Mouse (Mus musculus) cerebellum, adult 2 months (tissue): ENCODE results near the gene Ocln. TPM values are rescaled to one million over a fixed set of nuclear protein-coding genes. Genes with fewer than 3 reads are reported as not detected.

Experiments
- DNase-seq, 2 experiments: peaks; one replicate each; pipeline ENCODE4 v3.0.0; 2021
- H3K27ac ChIP-seq: fragments of 200-500 bp; 2 replicates; pipeline ENCODE4 v1.5.1; 2012; ENCODE audit warnings: low read length, control low read depth, inconsistent platforms; ENCODE audit not compliant: insufficient read depth
- H3K27me3 ChIP-seq: fragments of 200-500 bp; 2 replicates; pipeline ENCODE4 v1.6.1; 2012; ENCODE audit warnings: inconsistent platforms, mild to moderate bottlenecking, low read length, moderate library complexity; ENCODE audit not compliant: control insufficient read depth, insufficient read depth
- H3K4me1 ChIP-seq: fragments of 200-500 bp; 2 replicates; pipeline ENCODE4 v1.6.1; 2011; ENCODE audit warnings: low read length; ENCODE audit not compliant: control insufficient read depth, insufficient read depth
- H3K4me3 ChIP-seq: fragments of 200-500 bp; replicated peaks from 2 replicates; pipeline ENCODE3; 2011; ENCODE audit warnings: mild to moderate bottlenecking, low read depth, low read length, control low read depth; ENCODE audit not compliant: insufficient read depth
- CTCF ChIP-seq: fragments of 200-500 bp; IDR thresholded peaks from 2 replicates; pipeline ENCODE4 v1.5.1; 2011; ENCODE audit warnings: low read depth, mild to moderate bottlenecking, control low read depth, low read length, moderate library complexity, borderline replicate concordance; ENCODE audit not compliant: insufficient read depth
- POLR2A ChIP-seq: fragments of 200-500 bp; IDR thresholded peaks from 2 replicates; pipeline ENCODE4 v1.6.1; 2011; ENCODE audit warnings: low read length, control low read depth, borderline replicate concordance; ENCODE audit not compliant: insufficient read depth
- WGBS: fragments of 180-500 bp; shearing (Covaris S2); methylation state at CpG from one replicate; pipeline ENCODE4 v1.1.7; 2018; 5-methylcytosine and 5-hydroxymethylcytosine counted together
- polyA plus RNA-seq: library from polyadenylated mRNA; depleted of rRNA; stranded (reverse); fragments of >200 nt; gene quantifications from 2 replicates; pipeline ENCODE4 v1.2.3, GENCODE M21; 2012

Ocln gene
- polyA plus RNA-seq, 1 experiment, result 14.8 TPM

GRCm38 (mm10) chr13:100559449-100559848, 6.9 kb upstream of the Ocln start:
- no peak overlapping the region for H3K27ac ChIP-seq
- no peaks in the 10 kb centered on the region for H3K4me1 ChIP-seq
- no peak for DNase-seq
- 78% methylated on average over 9 of the region's 9 CpGs for WGBS
- no peak for TF ChIP-seq CTCF
- TF ChIP-seq POLR2A, result no peak
- H3K4me3 ChIP-seq, result no peak overlapping the region
- H3K27me3 ChIP-seq, result no peaks in the 10 kb centered on the region

- TF ChIP-seq CTCF, result no peak
- TF ChIP-seq POLR2A, result no peak
- WGBS, result 68% methylated on average over 4 of the region's 4 CpGs
- no peak for DNase-seq
- no peak overlapping the region for H3K27ac ChIP-seq
- no peaks in the 10 kb centered on the region for H3K4me1 ChIP-seq
- no peaks in the 10 kb centered on the region for H3K27me3 ChIP-seq
- no peak overlapping the region for H3K4me3 ChIP-seq
These were observed 4.5 kb upstream of the Ocln start for GRCm38 (mm10) chr13:100557011-100557410.

- no peak for DNase-seq
- Histone ChIP-seq H3K27me3 (no peaks in the 10 kb centered on the region), H3K4me3 (peak overlapping the region; percentile 94), H3K4me1 (no peaks in the 10 kb centered on the region; the same call in 1 of the 2 replicates), H3K27ac (peak overlapping the region; percentile 93)
- TF ChIP-seq CTCF (no peak), POLR2A (no peak)
- WGBS, result 1% methylated on average over 12 of the region's 12 CpGs
These were observed 522 bp upstream of the Ocln start for GRCm38 (mm10) chr13:100553042-100553437.

GRCm38 (mm10) chr13:100552009-100552368, 529 bp downstream of the Ocln start:
- DNase-seq, result no peak
- TF ChIP-seq CTCF, result no peak
- TF ChIP-seq POLR2A, result no peak
- Histone ChIP-seq H3K27me3 (no peaks in the 10 kb centered on the region), H3K4me3 (peak overlapping the region; percentile 94), H3K27ac (peak overlapping the region; percentile 93), H3K4me1 (no peaks in the 10 kb centered on the region; the same call in 1 of the 2 replicates)
- under 1% methylated on average over 35 of the region's 35 CpGs for WGBS

- TF ChIP-seq CTCF, result no peak
- WGBS, result under 1% methylated on average over 41 of the region's 41 CpGs
- Histone ChIP-seq H3K27ac (peak overlapping the region; percentile 93), H3K27me3 (no peaks in the 10 kb centered on the region), H3K4me3 (peak overlapping the region; percentile 94), H3K4me1 (no peaks in the 10 kb centered on the region; the same call in 1 of the 2 replicates)
- peak; percentile 58 to 60 for DNase-seq
These were observed 1.0 kb downstream of the Ocln start for GRCm38 (mm10) chr13:100551371-100552008.

GRCm38 (mm10) chr13:100547269-100547668, 5.2 kb downstream of the Ocln start:
- Histone ChIP-seq H3K27ac (no peak overlapping the region), H3K4me3 (no peak overlapping the region), H3K27me3 (no peaks in the 10 kb centered on the region), H3K4me1 (no peaks in the 10 kb centered on the region; the same call in 1 of the 2 replicates)
- TF ChIP-seq CTCF (no peak), POLR2A (no peak)
- no peak for DNase-seq
- 65% methylated on average over 5 of the region's 5 CpGs for WGBS

- DNase-seq, result peak in 1 of 2 experiments; percentile 65
- WGBS, result 8% methylated on average over 3 of the region's 3 CpGs
These were observed 7.0 kb downstream of the Ocln start for GRCm38 (mm10) chr13:100545510-100545909.

GRCm38 (mm10) chr13:100544220-100544662, 8.3 kb downstream of the Ocln start:
- no peak for DNase-seq
- WGBS, result 78% methylated on average over 4 of the region's 4 CpGs
- H3K4me1 ChIP-seq, result no peaks in the 10 kb centered on the region
- H3K4me3 ChIP-seq, result no peak overlapping the region
- no peaks in the 10 kb centered on the region for H3K27me3 ChIP-seq
- no peak for TF ChIP-seq CTCF
- no peak for TF ChIP-seq POLR2A
- no peak overlapping the region; the same call in 1 of the 2 replicates for H3K27ac ChIP-seq

More at GRCm38 (mm10) chr13:100545510-100545909, 7.0 kb downstream of the Ocln start:
- no peak for TF ChIP-seq CTCF
- no peak for TF ChIP-seq POLR2A
- Histone ChIP-seq H3K27ac (no peak overlapping the region; the same call in 1 of the 2 replicates), H3K4me3 (peak overlapping the region; percentile 23), H3K27me3 (no peaks in the 10 kb centered on the region), H3K4me1 (no peaks in the 10 kb centered on the region; the same call in 1 of the 2 replicates)
